Mouse (Mus musculus) telencephalon, adult 2 months (tissue): ENCODE measurements around the gene Tff3.

Source experiments
- DNase-seq: peaks from one replicate; pipeline ENCODE4 v3.0.0-alpha.2; 2011; ENCODE audit warnings: low read depth, low spot score

Tff3 gene

GRCm38 (mm10) chr17:31129452-31129851, at the start of gene Tff3:
Tff3 (minus strand) TSS chr17:31129646.
- no peak for DNase-seq

DNA sequence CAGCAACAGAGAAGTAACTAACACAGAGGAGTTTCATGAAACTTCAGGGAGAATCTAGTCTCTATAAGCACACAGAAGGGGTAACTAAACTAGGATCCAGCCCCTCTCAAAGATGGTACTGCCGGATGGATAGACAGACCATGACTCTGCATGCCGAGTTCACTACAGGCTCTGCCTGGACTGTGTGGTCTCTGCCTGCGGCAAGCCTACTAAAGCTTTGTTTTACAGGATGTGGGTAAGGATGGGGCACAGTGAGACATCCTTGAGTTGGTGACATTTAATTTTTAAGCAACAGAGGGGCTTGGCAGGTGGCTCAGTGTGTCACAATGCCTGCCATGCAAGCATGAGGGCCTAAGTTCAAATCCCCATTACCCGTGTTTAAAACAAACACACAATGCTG, 46.9 kb upstream of the Tff3 start:
- DNase-seq = no peak

- no peak for DNase-seq
Observed at GRCm38 (mm10) chr17:31169796-31170195, 40.4 kb upstream of the Tff3 start.

DNA sequence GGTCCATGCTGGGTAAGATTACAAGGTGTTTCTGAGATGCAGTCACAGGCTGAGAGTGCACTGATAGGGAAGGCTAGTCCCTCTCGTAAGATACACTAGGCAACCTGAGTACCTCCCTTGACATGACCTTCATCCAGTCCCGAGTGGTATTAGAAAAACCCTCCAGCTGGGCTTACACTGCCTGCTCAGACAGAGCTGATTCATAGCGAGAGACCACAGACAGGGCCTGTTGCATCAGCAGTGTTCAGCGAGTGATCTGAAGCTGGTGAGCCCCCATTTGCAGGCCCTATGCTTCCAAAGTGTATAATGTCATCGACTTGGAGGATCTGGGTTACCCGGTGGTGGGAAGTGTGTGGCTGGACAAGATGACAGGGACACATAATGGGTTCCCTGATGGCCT, 35.7 kb upstream of the Tff3 start, which contains the start of gene Tff1:
TSS of gene Tff1 (minus strand) at position 151 of the 400 bp plus-strand sequence.
- DNase-seq = no peak

DNA sequence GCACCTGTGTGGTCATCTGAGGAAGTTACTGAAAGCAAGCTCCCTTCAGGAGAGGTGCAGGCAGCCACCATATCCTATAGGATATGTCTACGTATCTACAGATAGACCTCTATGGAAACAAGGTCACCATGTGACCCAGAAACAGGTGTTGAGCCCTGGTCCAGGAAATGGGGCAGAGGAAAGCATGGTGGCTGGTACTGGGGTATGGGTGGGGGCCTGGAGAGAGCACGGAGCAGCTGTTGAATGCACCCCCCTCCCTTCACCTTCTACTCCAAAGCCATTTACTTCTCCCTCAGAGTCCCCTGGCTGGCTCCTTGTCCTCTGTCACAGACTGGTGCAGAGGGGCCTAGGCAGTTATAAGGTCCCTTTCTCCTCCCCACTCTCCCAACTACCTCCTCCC, 34.4 kb upstream of the Tff3 start:
- no peak for DNase-seq

DNA sequence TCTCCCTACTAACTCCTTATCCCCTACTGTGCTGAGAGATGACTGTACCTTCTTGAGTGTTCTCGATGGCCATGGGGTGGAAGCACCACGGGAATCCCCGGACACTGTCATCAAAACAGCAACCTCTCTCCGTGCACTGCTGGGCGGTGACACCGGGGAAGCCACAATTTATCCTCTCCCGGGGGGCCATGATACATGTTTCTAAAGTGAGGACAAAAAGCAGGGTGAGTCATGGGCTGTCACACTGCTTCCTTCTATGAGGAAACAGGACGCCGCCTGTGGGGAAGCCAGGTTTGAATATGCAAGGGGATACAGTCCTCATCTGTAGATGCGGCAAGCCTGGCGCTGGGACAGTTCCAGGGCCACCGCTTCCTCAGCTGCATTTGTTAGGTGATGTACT, 33.2 kb upstream of the Tff3 start:
- DNase-seq = no peak

DNA sequence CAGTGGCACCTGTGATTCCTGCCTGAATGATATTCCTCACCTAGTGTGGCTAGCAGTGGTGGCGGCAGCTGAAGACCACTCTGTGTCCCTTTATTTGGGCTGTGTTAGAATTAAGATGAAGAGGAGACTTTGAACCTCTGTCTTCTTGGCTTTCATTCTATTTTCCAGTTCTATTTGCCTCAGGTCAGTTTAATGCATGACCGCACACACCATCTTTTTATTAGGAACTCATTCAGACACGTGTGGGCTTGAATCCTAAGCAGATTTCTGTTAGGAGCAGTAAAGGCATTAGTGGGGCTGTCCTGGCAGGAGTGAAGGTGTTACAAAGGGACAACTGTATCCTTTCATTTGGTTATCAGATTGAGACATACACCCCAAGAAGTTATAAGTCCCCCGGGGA, 30.8 kb upstream of the Tff3 start:
- no peak for DNase-seq

GRCm38 (mm10) chr17:31157921-31158320, 28.5 kb upstream of the Tff3 start:
- DNase-seq = no peak

GRCm38 (mm10) chr17:31153785-31154184, 24.3 kb upstream of the Tff3 start:
- no peak for DNase-seq

- DNase-seq = no peak
Observed at GRCm38 (mm10) chr17:31152966-31153499, 23.6 kb upstream of the Tff3 start.

- DNase-seq = no peak
Observed at GRCm38 (mm10) chr17:31152512-31152911, 23.1 kb upstream of the Tff3 start.

- DNase-seq = no peak
Observed at GRCm38 (mm10) chr17:31145998-31146397, 16.6 kb upstream of the Tff3 start.

- DNase-seq = no peak
Observed at GRCm38 (mm10) chr17:31144040-31145037, 14.9 kb upstream of the Tff3 start, which contains the start of gene Tff2. Tff2 (minus strand) TSS chr17:31144282.

- DNase-seq = no peak
Observed at GRCm38 (mm10) chr17:31142116-31142515, 12.7 kb upstream of the Tff3 start.

DNA sequence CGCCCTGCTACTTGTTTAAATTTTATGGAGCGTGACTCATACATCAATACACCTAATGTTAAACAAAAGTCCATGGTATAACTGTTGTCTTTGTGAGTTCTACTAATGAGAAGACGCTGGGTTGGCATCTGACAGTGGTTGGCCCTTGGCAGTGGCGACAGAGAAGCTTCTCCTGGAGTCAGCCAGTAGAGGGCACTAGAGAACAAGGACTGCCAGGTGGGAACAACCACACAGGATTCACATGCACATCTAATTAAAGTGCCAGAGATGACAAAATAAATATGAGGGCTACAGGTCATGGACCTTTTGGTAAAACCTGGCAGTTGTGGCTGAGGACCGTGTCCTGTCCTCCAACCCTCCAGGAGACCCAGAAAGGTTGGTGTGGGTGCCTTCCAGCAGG, 9.0 kb upstream of the Tff3 start:
- no peak for DNase-seq

DNA sequence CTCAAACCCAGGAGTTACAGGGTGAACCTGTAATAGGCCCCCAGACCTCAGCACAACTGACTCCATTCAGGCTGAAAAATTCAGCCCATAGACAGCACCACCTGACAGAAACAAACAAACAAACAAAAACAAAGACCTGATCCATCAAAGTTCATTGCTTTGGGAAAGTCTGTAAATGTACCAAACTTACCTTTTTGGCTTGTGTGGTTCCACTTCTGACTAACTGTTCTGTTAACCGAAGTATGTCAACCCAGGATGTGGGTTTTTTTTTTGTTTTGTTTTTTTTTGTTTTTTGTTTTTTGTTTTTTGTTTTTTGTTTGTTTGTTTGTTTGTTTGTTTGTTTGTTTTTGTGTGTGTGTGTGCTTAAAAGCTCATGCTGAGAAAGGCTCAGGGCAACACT, 7.4 kb upstream of the Tff3 start:
- no peak for DNase-seq

DNA sequence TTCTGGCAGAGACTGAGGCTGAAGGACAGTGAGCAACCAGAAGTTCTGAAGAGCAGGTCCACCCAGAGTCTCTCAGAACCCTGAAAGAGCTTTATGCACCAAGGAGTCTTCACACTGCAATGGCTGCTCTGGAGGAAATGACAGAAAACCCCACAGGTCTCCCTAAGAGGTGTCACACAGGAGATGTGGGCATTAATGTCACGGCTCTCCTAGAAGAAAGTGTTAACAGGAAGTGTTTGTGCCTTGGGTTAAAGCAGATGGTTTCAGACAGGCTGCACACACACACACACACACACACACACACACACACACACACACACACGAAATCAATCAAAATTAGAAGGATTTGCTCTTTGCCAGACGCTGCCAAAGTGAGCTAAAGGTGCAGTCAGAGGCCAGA, 6.8 kb upstream of the Tff3 start:
- DNase-seq = no peak

GRCm38 (mm10) chr17:31134913-31135312, 5.5 kb upstream of the Tff3 start:
- DNase-seq = no peak

- DNase-seq = no peak
Observed at GRCm38 (mm10) chr17:31133776-31134175, 4.3 kb upstream of the Tff3 start.

GRCm38 (mm10) chr17:31131269-31131821, 1.9 kb upstream of the Tff3 start:
- peak; percentile 58 for DNase-seq

DNA sequence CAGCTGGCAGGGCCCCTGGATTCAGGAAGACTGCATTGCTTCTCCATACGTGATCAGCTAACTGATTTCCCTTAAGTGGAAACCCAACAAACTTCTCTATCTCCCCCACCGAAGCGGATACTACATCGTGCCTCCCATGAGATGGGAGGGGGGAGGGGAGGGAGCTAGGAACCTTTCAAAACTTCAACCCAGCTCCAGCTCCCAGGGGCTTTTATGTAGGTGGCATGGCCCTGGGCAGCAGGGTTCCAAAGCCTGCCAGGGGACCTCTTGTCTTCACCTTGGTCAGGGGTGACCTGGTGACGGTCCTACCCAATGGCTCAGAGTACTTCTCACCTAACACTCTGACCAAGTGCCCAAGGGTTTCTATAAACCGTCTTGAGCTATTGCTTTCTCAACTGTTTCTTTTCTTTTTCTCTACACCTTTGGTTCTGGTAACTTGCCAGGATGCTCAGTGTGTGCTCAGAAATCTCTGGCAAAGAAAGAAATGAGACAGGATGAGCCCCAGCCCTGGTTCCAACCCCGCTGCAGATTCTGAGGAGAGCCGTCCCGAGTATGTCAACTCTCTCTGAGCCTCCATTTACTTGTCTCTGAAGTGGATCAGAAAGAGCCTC, 633 bp downstream of the Tff3 start:
- no peak for DNase-seq
